Mouse (Mus musculus): Measurements from ENCODE around the gene Ampd3.

Ampd3 gene

GRCm38 (mm10) chr7:110768001-110768400, at the start of gene Ampd3:
Gene Ampd3 (plus strand): TSS chr7:110768206.
- DNase-seq: no peak

- no peak for DNase-seq
Measured at GRCm38 (mm10) chr7:110718505-110718904, 49.5 kb upstream of the Ampd3 start.

- DNase-seq: no peak
Measured at GRCm38 (mm10) chr7:110719857-110720256, 48.1 kb upstream of the Ampd3 start.

- no peak for DNase-seq
Measured at GRCm38 (mm10) chr7:110722183-110722582, 45.8 kb upstream of the Ampd3 start.

- peak; percentile 49 for DNase-seq
Measured at GRCm38 (mm10) chr7:110727049-110727448, 41.0 kb upstream of the Ampd3 start.

GRCm38 (mm10) chr7:110728876-110729275, 39.1 kb upstream of the Ampd3 start:
- DNase-seq: peak; percentile 45

- no peak for DNase-seq
Measured at GRCm38 (mm10) chr7:110729295-110729694, 38.7 kb upstream of the Ampd3 start.

GRCm38 (mm10) chr7:110731091-110731967, 36.7 kb upstream of the Ampd3 start:
- DNase-seq: no peak

- no peak for DNase-seq
Measured at GRCm38 (mm10) chr7:110732001-110732632, 35.9 kb upstream of the Ampd3 start.

GRCm38 (mm10) chr7:110736914-110737313, 31.1 kb upstream of the Ampd3 start:
- DNase-seq: no peak

- DNase-seq: no peak
Measured at GRCm38 (mm10) chr7:110739764-110740163, 28.2 kb upstream of the Ampd3 start.

- DNase-seq: no peak
Measured at GRCm38 (mm10) chr7:110740188-110740587, 27.8 kb upstream of the Ampd3 start.

- no peak for DNase-seq
Measured at GRCm38 (mm10) chr7:110742022-110742421, 26.0 kb upstream of the Ampd3 start.

GRCm38 (mm10) chr7:110746087-110746562, 21.9 kb upstream of the Ampd3 start:
- no peak for DNase-seq

GRCm38 (mm10) chr7:110746809-110747208, 21.2 kb upstream of the Ampd3 start:
- DNase-seq: no peak

- DNase-seq: no peak
Measured at GRCm38 (mm10) chr7:110750834-110751233, 17.2 kb upstream of the Ampd3 start.

- DNase-seq: no peak
Measured at GRCm38 (mm10) chr7:110751634-110752033, 16.4 kb upstream of the Ampd3 start.

- DNase-seq: no peak
Measured at GRCm38 (mm10) chr7:110753310-110753709, 14.7 kb upstream of the Ampd3 start.

GRCm38 (mm10) chr7:110753926-110754330, 14.1 kb upstream of the Ampd3 start:
- DNase-seq: no peak

GRCm38 (mm10) chr7:110756440-110756839, 11.6 kb upstream of the Ampd3 start:
- no peak for DNase-seq

- no peak for DNase-seq
Measured at GRCm38 (mm10) chr7:110762605-110763180, 5.3 kb upstream of the Ampd3 start.

- DNase-seq: peak; percentile 76
Measured at GRCm38 (mm10) chr7:110768451-110769064, 552 bp downstream of the Ampd3 start.

- peak; percentile 64 for DNase-seq
Measured at GRCm38 (mm10) chr7:110769094-110769493, 1.1 kb downstream of the Ampd3 start.
